Mouse (Mus musculus) liver, postnatal 0 days (tissue): ENCODE results near the gene Ercc1.

Experiments
- CTCF ChIP-seq: sonication (generic); IDR thresholded peaks from 2 replicates; pipeline ENCODE4 v1.5.1; 2016; ENCODE audit warnings: antibody characterized with exemption, low read depth
- EP300 ChIP-seq: IDR thresholded peaks from 2 replicates; pipeline ENCODE4 v1.6.1; 2016; ENCODE audit warnings: antibody characterized with exemption, low read depth, mild to moderate bottlenecking

- no peak for TF ChIP-seq CTCF
- TF ChIP-seq EP300, result no peak; the same call in 1 of the 2 replicates
These were observed 427 bp downstream of the Ercc1 start for GRCm38 (mm10) chr7:19344938-19345471.
